Comparison of ENCODE assay signal across 8 mouse cellular contexts in the genomic region with DNA sequence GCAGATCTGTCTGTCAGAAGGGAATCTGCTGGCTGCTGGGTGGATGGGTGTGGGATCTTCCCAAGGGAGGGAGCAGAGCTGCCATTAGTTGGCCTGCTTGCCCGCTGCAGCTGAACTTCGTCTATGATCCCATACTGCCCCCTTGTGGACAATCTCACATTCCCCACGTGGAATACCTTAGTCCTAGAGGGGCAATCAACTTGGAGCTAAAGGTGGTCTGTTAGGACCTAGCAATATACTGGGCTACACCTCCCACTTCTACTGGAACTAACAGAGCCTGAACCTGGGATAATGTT. TPM values are rescaled to one million over a fixed set of nuclear protein-coding genes. Genes with fewer than 3 reads are reported as not detected.
DNase-seq lines count a peak whose midpoint lies in the region; ATAC-seq and TF ChIP-seq lines count a peak whose summit lies in the region.

No protein-coding gene starts in this region.

- WGBS in forebrain, embryonic 14.5 days, result 1% methylated on average over 3 of the region's 3 CpGs
- 0% methylated on average over 3 of the region's 3 CpGs for WGBS in large intestine, adult 2 months
- WGBS in liver, postnatal 0 days (ENCODE audit: insufficient replicate concordance), result 0% methylated on average over 3 of the region's 3 CpGs
- 0% methylated on average over 3 of the region's 3 CpGs for WGBS in neural tube, embryonic 15.5 days

- H3K27me3 ChIP-seq in ES-Bruce4 (ENCODE audit: control insufficient read depth, insufficient read depth, low read length, poor library complexity, severe bottlenecking), result no peaks in the 10 kb centered on the region
- no peaks in the 10 kb centered on the region for H3K27me3 ChIP-seq in forebrain, embryonic 14.5 days (replicated peaks; ENCODE audit: control insufficient read depth, insufficient read depth, low read length)
- peaks cover 26% of the 10 kb centered on the region for H3K27me3 ChIP-seq in liver, postnatal 0 days (ENCODE audit: insufficient read depth, low read length)
- no peaks in the 10 kb centered on the region; the same call in 1 of the 2 replicates for H3K27me3 ChIP-seq in neural tube, embryonic 15.5 days (replicated peaks)

- peak; percentile 78 for ATAC-seq in forebrain, embryonic 14.5 days
- peak; percentile 85 for ATAC-seq in liver, postnatal 0 days
- ATAC-seq in neural tube, embryonic 15.5 days (ENCODE audit: low FRiP score), result peak; percentile 71; the same call in 1 of the 2 replicates

- no peaks in the 10 kb centered on the region for H3K9me3 ChIP-seq in ES-Bruce4 (replicated peaks; ENCODE audit: control insufficient read depth, insufficient read depth, low read length, poor library complexity, severe bottlenecking)
- no peaks in the 10 kb centered on the region for H3K9me3 ChIP-seq in forebrain, embryonic 14.5 days (replicated peaks; ENCODE audit: control insufficient read depth, low read length)
- no peaks in the 10 kb centered on the region for H3K9me3 ChIP-seq in liver, postnatal 0 days (ENCODE audit: low read length)
- no peaks in the 10 kb centered on the region for H3K9me3 ChIP-seq in neural tube, embryonic 15.5 days (replicated peaks)

- DNase-seq in c-Kit-positive CD71-positive TER-119-positive erythroid progenitor cells, embryonic 14.5 days (ENCODE audit: low spot score), result peak; percentile 78
- peak; percentile 95 for DNase-seq in forebrain, embryonic 14.5 days (ENCODE audit: low spot score)
- peak; percentile 81 to 93 for DNase-seq in heart, postnatal 14 days
- DNase-seq in large intestine, adult 2 months (ENCODE audit: low read depth, low spot score), result peak; percentile 56
- DNase-seq in liver, postnatal 0 days, result peak; percentile 85
- DNase-seq in testis, postnatal 14 days (ENCODE audit: low spot score), result peak; percentile 76

- 0 out of 2 replicates have a peak, but pooled peaks have one; percentile 17 for TF ChIP-seq EP300 in ES-Bruce4 (IDR thresholded peaks at IDR 0.05; ENCODE audit: insufficient read depth, low read depth, low read length)
- TF ChIP-seq EP300 in liver, postnatal 0 days (IDR thresholded peaks at IDR 0.05; ENCODE audit: low read depth), result no peak

- H3K36me3 ChIP-seq in ES-Bruce4 (ENCODE audit: control insufficient read depth, insufficient read depth, low read length, poor library complexity, severe bottlenecking), result no peaks in the 10 kb centered on the region
- no peaks in the 10 kb centered on the region for H3K36me3 ChIP-seq in forebrain, embryonic 14.5 days (ENCODE audit: control insufficient read depth, insufficient read depth, low read length)
- H3K36me3 ChIP-seq in liver, postnatal 0 days (replicated peaks; ENCODE audit: insufficient read depth, low read length), result no peaks in the 10 kb centered on the region
- no peaks in the 10 kb centered on the region for H3K36me3 ChIP-seq in neural tube, embryonic 15.5 days

- peak; percentile 86 for TF ChIP-seq CTCF in ES-Bruce4 (IDR thresholded peaks at IDR 0.05; ENCODE audit: low read depth, low read length)
- peak; percentile 98 for TF ChIP-seq CTCF in liver, postnatal 0 days (IDR thresholded peaks at IDR 0.05; ENCODE audit: low read depth)

- H3K4me3 ChIP-seq in ES-Bruce4 (ENCODE audit: low read depth, low read length), result no peak overlapping the region
- no peak overlapping the region for H3K4me3 ChIP-seq in forebrain, embryonic 14.5 days (ENCODE audit: low read depth, low read length)
- H3K4me3 ChIP-seq in liver, postnatal 0 days (ENCODE audit: low read depth, low read length), result no peak overlapping the region; the same call in 1 of the 2 replicates
- H3K4me3 ChIP-seq in neural tube, embryonic 15.5 days (replicated peaks), result no peak overlapping the region

- H3K4me2 ChIP-seq in forebrain, embryonic 14.5 days (ENCODE audit: low read length), result peak overlapping the region; percentile 26; the same call in 1 of the 2 replicates
- peak overlapping the region; percentile 41; the same call in 1 of the 2 replicates for H3K4me2 ChIP-seq in liver, postnatal 0 days (ENCODE audit: low read depth, low read length)
- H3K4me2 ChIP-seq in neural tube, embryonic 15.5 days, result peak overlapping the region; percentile 41

- H3K4me1 ChIP-seq in ES-Bruce4 (ENCODE audit: control insufficient read depth, insufficient read depth, low read length), result no peaks in the 10 kb centered on the region
- peaks cover 22% of the 10 kb centered on the region; the same call in 1 of the 2 replicates for H3K4me1 ChIP-seq in forebrain, embryonic 14.5 days (ENCODE audit: control insufficient read depth, insufficient read depth, low read length)
- peaks cover 10% of the 10 kb centered on the region for H3K4me1 ChIP-seq in liver, postnatal 0 days (ENCODE audit: insufficient read depth)
- peaks cover 36% of the 10 kb centered on the region for H3K4me1 ChIP-seq in neural tube, embryonic 15.5 days

- H3K27ac ChIP-seq in ES-Bruce4 (ENCODE audit: insufficient read depth, low read length), result no peak overlapping the region
- H3K27ac ChIP-seq in forebrain, embryonic 14.5 days (ENCODE audit: low read depth, low read length), result no peak overlapping the region
- H3K27ac ChIP-seq in liver, postnatal 0 days (ENCODE audit: low read depth), result no peak overlapping the region
- H3K27ac ChIP-seq in neural tube, embryonic 15.5 days (replicated peaks), result no peak overlapping the region

- intact Hi-C loops in heart, postnatal 14 days (cut with DNase I), result loop anchor here (1.0 to 2.0 kb wide), 2 partner anchors 71 to 133 kb away; no protein-coding TSS in a partner anchor

- TF ChIP-seq POLR2A in ES-Bruce4 (IDR thresholded peaks at IDR 0.05; ENCODE audit: insufficient read depth, low read length), result no peak

- no peak overlapping the region for H3K9ac ChIP-seq in ES-Bruce4 (ENCODE audit: low read depth, poor library complexity, severe bottlenecking)
- H3K9ac ChIP-seq in forebrain, embryonic 14.5 days (ENCODE audit: low read length), result 0 out of 2 replicates have a peak overlapping the region, but pooled peaks have one; percentile 3
- no peak overlapping the region for H3K9ac ChIP-seq in liver, postnatal 0 days (replicated peaks)
- H3K9ac ChIP-seq in neural tube, embryonic 15.5 days (replicated peaks), result no peak overlapping the region

RNA-seq across cellular contexts. Expression of a gene that starts 7.4 kb away (rescaled TPM):
- polyA plus RNA-seq in ES-Bruce4 (2011; ENCODE audit: insufficient read depth, insufficient read length, low read depth, missing spikeins), result 237 and 294 TPM in 2 replicates
- polyA plus RNA-seq in forebrain, embryonic 14.5 days (2014; fragmentation: Nextera tagmentation; extraction: Ambion mirVana), result 718 and 924 TPM in 2 replicates
- total RNA-seq in heart, postnatal 14 days (2021), result 100 to 1,000 TPM; 307 to 348 TPM
- 788 and 789 TPM in 2 replicates for polyA plus RNA-seq in large intestine, adult 2 months (2012; rRNA removed)
- 483 and 486 TPM in 2 replicates for polyA plus RNA-seq in liver, postnatal 0 days (2015; fragmentation: Nextera tagmentation; extraction: Ambion mirVana)
- 656 and 712 TPM in 2 replicates for polyA plus RNA-seq in neural tube, embryonic 15.5 days (2015; fragmentation: Nextera tagmentation; extraction: Ambion mirVana)

RNA-seq across cellular contexts. Expression of a gene that starts 16.3 kb away (rescaled TPM):
- polyA plus RNA-seq in ES-Bruce4 (2011; ENCODE audit: insufficient read depth, insufficient read length, low read depth, missing spikeins), result 33.9 and 36.0 TPM in 2 replicates
- 29.4 and 36.8 TPM in 2 replicates for polyA plus RNA-seq in forebrain, embryonic 14.5 days (2014; fragmentation: Nextera tagmentation; extraction: Ambion mirVana)
- 10 to 100 TPM; 16.2 to 18.9 TPM for total RNA-seq in heart, postnatal 14 days (2021)
- 88.7 and 135 TPM in 2 replicates for polyA plus RNA-seq in large intestine, adult 2 months (2012; rRNA removed)
- 30.4 and 38.7 TPM in 2 replicates for polyA plus RNA-seq in liver, postnatal 0 days (2015; fragmentation: Nextera tagmentation; extraction: Ambion mirVana)
- 20.5 and 24.9 TPM in 2 replicates for polyA plus RNA-seq in neural tube, embryonic 15.5 days (2015; fragmentation: Nextera tagmentation; extraction: Ambion mirVana)

RNA-seq across cellular contexts. Expression of a gene that starts 25.4 kb away (rescaled TPM):
- 6.7 and 7.5 TPM in 2 replicates for polyA plus RNA-seq in ES-Bruce4 (2011; ENCODE audit: insufficient read depth, insufficient read length, low read depth, missing spikeins)
- 5.5 and 5.9 TPM in 2 replicates for polyA plus RNA-seq in forebrain, embryonic 14.5 days (2014; fragmentation: Nextera tagmentation; extraction: Ambion mirVana)
- total RNA-seq in heart, postnatal 14 days (2021), result 1 to 10 TPM; 6.8 to 8.9 TPM
- 58.1 and 64.3 TPM in 2 replicates for polyA plus RNA-seq in large intestine, adult 2 months (2012; rRNA removed)
- polyA plus RNA-seq in liver, postnatal 0 days (2015; fragmentation: Nextera tagmentation; extraction: Ambion mirVana), result 41.4 and 47.9 TPM in 2 replicates
- polyA plus RNA-seq in neural tube, embryonic 15.5 days (2015; fragmentation: Nextera tagmentation; extraction: Ambion mirVana), result 10.0 and 13.6 TPM in 2 replicates

RNA-seq across cellular contexts. Expression of a gene that starts 25.7 kb away (rescaled TPM):
- 35.1 and 35.5 TPM in 2 replicates for polyA plus RNA-seq in ES-Bruce4 (2011; ENCODE audit: insufficient read depth, insufficient read length, low read depth, missing spikeins)
- polyA plus RNA-seq in forebrain, embryonic 14.5 days (2014; fragmentation: Nextera tagmentation; extraction: Ambion mirVana), result 51.9 and 60.2 TPM in 2 replicates
- 10 to 100 TPM; 21.9 to 22.0 TPM for total RNA-seq in heart, postnatal 14 days (2021)
- polyA plus RNA-seq in large intestine, adult 2 months (2012; rRNA removed), result 43.9 and 46.5 TPM in 2 replicates
- polyA plus RNA-seq in liver, postnatal 0 days (2015; fragmentation: Nextera tagmentation; extraction: Ambion mirVana), result 15.8 and 16.2 TPM in 2 replicates
- 73.2 and 77.0 TPM in 2 replicates for polyA plus RNA-seq in neural tube, embryonic 15.5 days (2015; fragmentation: Nextera tagmentation; extraction: Ambion mirVana)

RNA-seq across cellular contexts. Expression of a gene that starts 31.3 kb away (rescaled TPM):
- 99.2 and 115 TPM in 2 replicates for polyA plus RNA-seq in ES-Bruce4 (2011; ENCODE audit: insufficient read depth, insufficient read length, low read depth, missing spikeins)
- polyA plus RNA-seq in forebrain, embryonic 14.5 days (2014; fragmentation: Nextera tagmentation; extraction: Ambion mirVana), result 199 and 226 TPM in 2 replicates
- 10 to 100 TPM; 62.4 to 68.8 TPM for total RNA-seq in heart, postnatal 14 days (2021)
- 15.4 and 17.4 TPM in 2 replicates for polyA plus RNA-seq in large intestine, adult 2 months (2012; rRNA removed)
- 4.9 and 6.1 TPM in 2 replicates for polyA plus RNA-seq in liver, postnatal 0 days (2015; fragmentation: Nextera tagmentation; extraction: Ambion mirVana)
- polyA plus RNA-seq in neural tube, embryonic 15.5 days (2015; fragmentation: Nextera tagmentation; extraction: Ambion mirVana), result 185 and 222 TPM in 2 replicates
